Mouse (Mus musculus) liver, adult 2 months (tissue): ENCODE data around the gene Syf2. TPM values are rescaled to one million over a fixed set of nuclear protein-coding genes. Genes with fewer than 3 reads are reported as not detected.
A peak's percentile ranks its signal among the peaks of the same experiment; 100 is the strongest.

Experiments used
- DNase-seq: peaks from one replicate; pipeline ENCODE4 v3.0.0-alpha.2; 2011; ENCODE audit warnings: low read depth, low spot score; ENCODE audit errors: extremely low read depth
- H3K27ac ChIP-seq: fragments of 200-500 bp; replicated peaks from 2 replicates; pipeline ENCODE4 v1.5.1; 2012; ENCODE audit warnings: low read depth, mild to moderate bottlenecking, control low read depth, inconsistent platforms, low read length; ENCODE audit not compliant: insufficient read depth
- H3K27me3 ChIP-seq: fragments of 200-500 bp; 2 replicates; pipeline ENCODE4 v1.6.1; 2012; ENCODE audit warnings: mild to moderate bottlenecking, moderate library complexity, low read length, inconsistent platforms; ENCODE audit not compliant: control insufficient read depth, insufficient read depth
- H3K36me3 ChIP-seq: fragments of 200-500 bp; 2 replicates; pipeline ENCODE4 v1.6.1; 2012; ENCODE audit warnings: low read length, inconsistent platforms; ENCODE audit not compliant: control insufficient read depth, insufficient read depth
- H3K4me1 ChIP-seq: fragments of 200-500 bp; 2 replicates; pipeline ENCODE4 v1.6.1; 2011; ENCODE audit warnings: low read length; ENCODE audit not compliant: control insufficient read depth, insufficient read depth
- H3K4me3 ChIP-seq: fragments of 200-500 bp; 2 replicates; pipeline ENCODE4 v1.5.1; 2011; ENCODE audit warnings: low read depth, mild to moderate bottlenecking, control low read depth, low read length, moderate library complexity; ENCODE audit not compliant: insufficient read depth
- H3K79me2 ChIP-seq: fragments of 200-500 bp; 2 replicates; pipeline ENCODE4 v1.6.1; 2012; ENCODE audit warnings: inconsistent platforms, mild to moderate bottlenecking, low read length, moderate library complexity; ENCODE audit not compliant: control insufficient read depth, insufficient read depth
- H3K9ac ChIP-seq: fragments of 200-500 bp; 2 replicates; pipeline ENCODE4 v1.6.1; 2012; ENCODE audit warnings: low read depth, mild to moderate bottlenecking, control low read depth, inconsistent platforms, low read length
- CTCF ChIP-seq: fragments of 200-500 bp; IDR thresholded peaks from 2 replicates; pipeline ENCODE4 v1.5.1; 2011; ENCODE audit warnings: low read depth, low read length, control low read depth
- POLR2A ChIP-seq: fragments of 200-500 bp; IDR thresholded peaks from 2 replicates; pipeline ENCODE4 v1.6.1; 2011; ENCODE audit warnings: low read length, control low read depth; ENCODE audit not compliant: insufficient read depth; ENCODE audit errors: extremely low read depth
- WGBS: fragments of 180-500 bp; shearing (Covaris S2); methylation state at CpG from one replicate; pipeline ENCODE4 v1.1.7; 2018; 5-methylcytosine and 5-hydroxymethylcytosine counted together
- polyA plus RNA-seq: library from polyadenylated mRNA; depleted of rRNA; stranded (reverse); fragments of >200 nt; gene quantifications from 2 replicates; pipeline ENCODE4 v1.2.3, GENCODE M21; 2012
- total RNA-seq: library from RNA; depleted of rRNA; stranded (reverse); fragments of >200 nt; gene quantifications from 2 replicates; pipeline ENCODE4 v1.2.3, GENCODE M21; 2014

Syf2 gene
- total and polyA plus RNA-seq, 2 experiments, result 11.8 to 48.0 TPM

DNA sequence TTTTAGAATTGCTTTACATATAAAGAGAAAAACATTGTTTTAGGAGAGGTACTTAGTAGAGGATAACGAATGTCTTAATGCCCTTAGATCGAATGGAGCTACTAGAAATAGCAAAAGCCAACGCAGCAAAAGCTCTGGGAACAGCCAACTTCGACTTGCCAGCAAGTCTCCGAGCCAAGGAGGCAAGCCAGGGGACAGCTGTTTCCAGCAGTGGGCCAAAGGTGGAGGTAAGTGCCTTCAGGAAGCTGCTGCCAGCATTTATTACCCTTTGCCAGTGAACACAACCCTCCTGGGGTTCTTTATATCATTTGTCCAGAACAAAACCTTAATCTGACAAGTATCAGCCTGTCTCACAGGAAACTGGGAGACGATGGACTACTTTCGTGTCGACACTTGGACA lies 5.5 kb upstream of the Syf2 start:
- peaks cover 10% of the 10 kb centered on the region for H3K79me2 ChIP-seq
- WGBS, result 1% methylated on average over 8 of the region's 8 CpGs
- peaks cover 5% of the 10 kb centered on the region; the same call in 1 of the 2 replicates for H3K4me1 ChIP-seq
- no peaks in the 10 kb centered on the region for H3K27me3 ChIP-seq
- TF ChIP-seq CTCF (no peak), POLR2A (no peak)
- H3K36me3 ChIP-seq, result peaks cover 35% of the 10 kb centered on the region
- H3K4me3 ChIP-seq, result peak overlapping the region; percentile 78
- DNase-seq, result peak; percentile 67
- H3K27ac ChIP-seq, result peak overlapping the region; percentile 28; the same call in 1 of the 2 replicates
- H3K9ac ChIP-seq, result peak overlapping the region; percentile 69

DNA sequence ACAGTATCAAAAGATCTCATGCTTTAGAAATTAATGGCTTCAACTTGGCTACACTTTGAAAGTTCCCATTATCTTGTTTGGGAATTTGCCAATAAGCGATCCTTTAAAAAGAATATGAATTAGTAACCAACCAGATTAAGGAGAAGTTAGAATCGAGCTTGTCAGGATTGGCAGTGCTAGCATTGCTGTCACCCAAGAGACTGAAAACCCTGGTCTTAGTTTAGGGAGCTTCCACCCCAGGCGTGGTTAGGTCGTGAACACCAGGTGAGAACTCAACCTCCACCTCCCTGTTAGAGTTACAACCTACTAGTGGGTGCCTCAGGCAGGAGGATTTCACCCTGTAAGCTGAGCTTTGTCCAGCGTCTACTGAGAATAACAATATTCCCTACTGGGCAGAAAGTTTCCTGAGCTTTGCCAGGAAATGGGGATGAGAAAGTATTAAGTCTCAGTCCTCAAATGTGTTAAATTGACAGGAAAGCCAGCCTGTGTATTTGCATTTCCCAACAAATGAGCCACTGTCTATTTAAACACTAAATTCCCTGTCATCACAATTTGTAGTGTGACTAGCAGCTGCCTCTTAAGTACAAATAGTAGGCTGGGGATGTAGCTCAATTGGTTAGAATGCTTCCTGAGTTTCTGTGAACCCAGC lies 2.8 kb upstream of the Syf2 start:
- Histone ChIP-seq H3K27me3 (no peaks in the 10 kb centered on the region), H3K4me1 (peaks cover 7% of the 10 kb centered on the region; the same call in 1 of the 2 replicates), H3K27ac (0 out of 2 replicates have a peak overlapping the region, but pooled peaks have one; percentile 9), H3K4me3 (no peak overlapping the region), H3K36me3 (peaks cover 37% of the 10 kb centered on the region), H3K9ac (peak overlapping the region; percentile 11; the same call in 1 of the 2 replicates), H3K79me2 (peaks cover 14% of the 10 kb centered on the region)
- 32% methylated on average over 5 of the region's 5 CpGs for WGBS
- no peak for TF ChIP-seq CTCF
- no peak for TF ChIP-seq POLR2A
- peak; percentile 64 for DNase-seq

DNA sequence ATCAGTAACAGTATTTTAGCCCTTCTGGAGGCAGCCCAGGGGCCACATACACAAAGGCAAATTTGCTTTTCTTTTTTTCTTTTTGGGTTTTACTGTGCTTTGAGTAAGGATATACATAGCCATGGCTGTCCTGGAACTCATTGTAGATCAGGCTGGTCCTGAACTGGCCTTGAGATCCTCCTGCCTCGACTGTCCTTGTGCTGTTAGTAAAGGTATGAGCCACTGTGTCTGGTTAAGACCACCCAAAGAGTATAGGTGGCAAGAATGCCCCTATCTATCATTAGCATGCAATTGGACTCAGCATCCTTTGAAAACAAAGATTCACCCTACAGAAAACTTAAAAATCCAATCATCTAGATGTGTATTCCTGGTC lies 2.2 kb upstream of the Syf2 start:
- peaks cover 7% of the 10 kb centered on the region; the same call in 1 of the 2 replicates for H3K4me1 ChIP-seq
- no peak overlapping the region for H3K9ac ChIP-seq
- DNase-seq, result no peak
- TF ChIP-seq POLR2A, result no peak
- no peak for TF ChIP-seq CTCF
- H3K27me3 ChIP-seq, result no peaks in the 10 kb centered on the region
- peaks cover 38% of the 10 kb centered on the region for H3K36me3 ChIP-seq
- H3K79me2 ChIP-seq, result peaks cover 17% of the 10 kb centered on the region
- no peak overlapping the region for H3K4me3 ChIP-seq
- H3K27ac ChIP-seq, result no peak overlapping the region
- WGBS, result 68% methylated on average over 1 of the region's 1 CpGs

DNA sequence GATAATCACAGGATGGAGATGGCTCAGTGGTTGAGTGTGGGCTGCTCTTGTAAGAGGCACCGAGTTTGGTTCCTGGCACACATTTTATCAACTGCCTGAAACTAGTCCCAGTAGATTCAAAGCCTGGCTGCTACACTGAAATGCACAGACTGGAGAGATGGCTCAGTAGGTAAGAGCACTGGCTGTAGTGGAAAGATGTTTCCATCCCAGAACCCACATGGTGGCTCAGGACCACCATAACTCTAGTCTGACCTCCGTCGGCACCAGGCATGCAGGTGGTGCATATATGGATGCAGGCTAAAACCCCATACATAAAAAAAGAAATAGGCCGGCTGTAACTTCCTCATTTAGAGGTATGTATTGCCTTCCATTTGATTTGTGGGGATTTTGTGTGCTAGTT lies 1.2 kb upstream of the Syf2 start:
- Histone ChIP-seq H3K4me1 (peaks cover 7% of the 10 kb centered on the region; the same call in 1 of the 2 replicates), H3K27me3 (no peaks in the 10 kb centered on the region), H3K79me2 (peaks cover 7% of the 10 kb centered on the region; the same call in 1 of the 2 replicates), H3K27ac (no peak overlapping the region; the same call in 1 of the 2 replicates), H3K9ac (no peak overlapping the region), H3K4me3 (no peak overlapping the region), H3K36me3 (peaks cover 41% of the 10 kb centered on the region)
- peak; percentile 66 for DNase-seq
- TF ChIP-seq POLR2A (no peak), CTCF (no peak)
- WGBS, result 59% methylated on average over 4 of the region's 4 CpGs

DNA sequence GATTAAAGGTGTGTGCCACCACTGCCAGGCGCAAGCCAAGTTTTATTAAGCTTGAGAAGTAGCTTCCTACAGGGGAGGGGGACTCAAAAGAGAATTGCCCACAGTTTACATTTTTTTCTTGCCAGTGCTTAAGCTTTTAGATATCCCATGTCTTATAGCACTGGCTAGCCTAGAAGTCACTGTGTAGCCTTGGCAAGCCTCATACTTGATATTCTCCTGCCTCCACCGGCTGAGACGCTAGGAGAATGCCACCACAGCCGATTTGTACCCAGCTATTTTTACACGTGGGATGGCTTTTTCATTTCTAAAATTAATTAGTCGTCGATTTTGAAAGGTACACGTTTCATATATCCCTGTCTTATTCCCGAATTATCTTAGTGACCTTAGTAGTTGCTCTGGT lies 508 bp upstream of the Syf2 start:
- TF ChIP-seq POLR2A (no peak), CTCF (no peak)
- 19% methylated on average over 9 of the region's 9 CpGs for WGBS
- Histone ChIP-seq H3K9ac (peak overlapping the region; percentile 10; the same call in 1 of the 2 replicates), H3K79me2 (peaks cover 7% of the 10 kb centered on the region; the same call in 1 of the 2 replicates), H3K27ac (peak overlapping the region; percentile 27), H3K27me3 (no peaks in the 10 kb centered on the region), H3K4me3 (peak overlapping the region; percentile 31; the same call in 1 of the 2 replicates), H3K36me3 (peaks cover 41% of the 10 kb centered on the region), H3K4me1 (peaks cover 7% of the 10 kb centered on the region; the same call in 1 of the 2 replicates)
- peak; percentile 44 for DNase-seq
